Mouse (Mus musculus): ENCODE data around the gene Mb21d2. TPM values are rescaled to one million over a fixed set of nuclear protein-coding genes. Genes with fewer than 3 reads are reported as not detected.

The Mb21d2 gene
- 19.2 TPM for polyA plus RNA-seq (2014; fragmentation: Illumina TruSeq; extraction: RNeasy Lipid Tissue Mini Kit (QIAGEN cat#74804); ENCODE audit: low read depth, low replicate concordance)

DNA sequence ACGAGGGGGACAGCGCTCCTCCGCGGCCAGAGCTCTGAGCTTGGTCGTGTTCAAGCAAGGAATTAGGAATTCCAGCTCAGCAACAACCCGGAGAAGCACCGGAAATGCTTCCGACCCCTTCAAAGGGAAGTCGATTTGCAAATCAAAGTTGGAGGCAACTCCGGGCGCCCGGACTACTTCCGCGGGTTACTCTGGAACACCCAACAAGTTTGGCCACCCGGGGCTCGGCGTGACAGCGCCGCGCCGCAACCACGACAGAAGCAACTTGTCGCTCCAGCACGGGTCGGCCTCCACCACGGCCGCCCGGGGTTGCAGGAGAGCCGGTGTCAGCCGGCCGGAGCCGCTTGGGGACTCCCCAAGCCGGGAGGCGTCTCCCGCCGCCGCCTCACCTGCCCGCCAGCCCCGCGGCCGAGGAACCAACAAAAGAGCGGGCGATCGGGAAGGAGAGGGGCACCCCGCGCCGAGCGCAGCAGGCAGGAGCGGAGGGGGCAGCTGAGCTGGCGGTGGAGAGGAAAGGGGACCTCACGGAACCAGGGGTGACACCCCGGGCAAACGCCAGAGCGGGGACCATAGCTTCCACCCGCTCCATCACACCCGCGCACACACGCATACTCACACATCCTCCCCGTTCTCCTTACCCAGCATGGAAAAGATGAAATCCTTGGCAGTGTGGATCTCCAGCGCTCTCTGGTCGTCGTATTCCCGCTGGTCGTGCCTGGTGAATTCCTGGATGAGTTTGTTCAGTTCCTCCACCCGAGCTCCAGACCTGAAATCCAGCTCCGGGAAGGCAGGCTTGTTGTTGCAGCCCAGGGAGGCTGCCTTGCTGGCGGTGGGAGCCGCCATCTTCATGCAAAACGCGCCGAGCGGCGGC, at the start of gene Mb21d2:
Mb21d2 (minus strand) TSS at position 859 of the 871 bp plus-strand sequence.

Other genes with a start within 250 kb of the Mb21d2 start
- 4.8 TPM for gene Fgf12, start 176.6 kb downstream of the Mb21d2 start, polyA plus RNA-seq (2014; fragmentation: Illumina TruSeq; extraction: RNeasy Lipid Tissue Mini Kit (QIAGEN cat#74804); ENCODE audit: low read depth, low replicate concordance)